Mouse (Mus musculus) liver, embryonic 13.5 days (tissue): ENCODE data around the gene Rnft2. TPM values are rescaled to one million over a fixed set of nuclear protein-coding genes. Genes with fewer than 3 reads are reported as not detected.
A peak's percentile ranks its signal among the peaks of the same experiment; 100 is the strongest.

ENCODE experiments used
- ATAC-seq: fragments of 200-750 bp; cut with Nextera tagmentation; 2 replicates; pipeline ENCODE4 v1.8.0; 2017; ENCODE audit warnings: low read depth, mild to moderate bottlenecking, moderate number of reproducible peaks, moderate library complexity
- DNase-seq: peaks from one replicate; pipeline ENCODE4 v3.0.0; 2022
- H3K27ac ChIP-seq: fragments of 300-500 bp; sonication (generic); 2 replicates; pipeline ENCODE4 v1.5.1; 2015; ENCODE audit warnings: moderate library complexity, mild to moderate bottlenecking, inconsistent platforms
- H3K27me3 ChIP-seq: fragments of 300-500 bp; sonication (generic); 2 replicates; pipeline ENCODE4 v1.6.1; 2015; ENCODE audit warnings: mild to moderate bottlenecking, inconsistent platforms
- H3K36me3 ChIP-seq: fragments of 300-500 bp; sonication (generic); 2 replicates; pipeline ENCODE4 v1.6.1; 2015; ENCODE audit warnings: mild to moderate bottlenecking, inconsistent platforms
- H3K4me1 ChIP-seq: fragments of 300-500 bp; sonication (generic); replicated peaks from 2 replicates; pipeline ENCODE4 v1.6.1; 2015; ENCODE audit warnings: inconsistent platforms
- H3K4me2 ChIP-seq: fragments of 300-500 bp; sonication (generic); 2 replicates; pipeline ENCODE4 v1.6.1; 2015; ENCODE audit warnings: inconsistent platforms, mild to moderate bottlenecking, moderate library complexity
- H3K4me3 ChIP-seq: fragments of 300-500 bp; sonication (generic); replicated peaks from 2 replicates; pipeline ENCODE4 v1.5.1; 2015; ENCODE audit warnings: mild to moderate bottlenecking, inconsistent platforms
- H3K9ac ChIP-seq: fragments of 300-500 bp; sonication (generic); 2 replicates; pipeline ENCODE4 v1.6.1; 2015; ENCODE audit warnings: mild to moderate bottlenecking, inconsistent platforms
- H3K9me3 ChIP-seq: fragments of 300-500 bp; sonication (generic); replicated peaks from 2 replicates; pipeline ENCODE4 v1.6.1; 2016; ENCODE audit warnings: inconsistent platforms
- WGBS: fragments of 180-500 bp; shearing (Covaris S2); methylation state at CpG from one replicate; pipeline ENCODE4 v1.1.7; 2015; ENCODE audit not compliant: insufficient replicate concordance; 5-methylcytosine and 5-hydroxymethylcytosine counted together
- polyA plus RNA-seq: library from polyadenylated mRNA; unstranded; fragments of >200 nt; fragmentation: Nextera tagmentation; extraction: Ambion mirVana; gene quantifications from 2 replicates; pipeline ENCODE4 v1.2.1, GENCODE M21; 2015

Gene Rnft2
- polyA plus RNA-seq, 1 experiment from 2014 or later: 0.29 TPM

DNA sequence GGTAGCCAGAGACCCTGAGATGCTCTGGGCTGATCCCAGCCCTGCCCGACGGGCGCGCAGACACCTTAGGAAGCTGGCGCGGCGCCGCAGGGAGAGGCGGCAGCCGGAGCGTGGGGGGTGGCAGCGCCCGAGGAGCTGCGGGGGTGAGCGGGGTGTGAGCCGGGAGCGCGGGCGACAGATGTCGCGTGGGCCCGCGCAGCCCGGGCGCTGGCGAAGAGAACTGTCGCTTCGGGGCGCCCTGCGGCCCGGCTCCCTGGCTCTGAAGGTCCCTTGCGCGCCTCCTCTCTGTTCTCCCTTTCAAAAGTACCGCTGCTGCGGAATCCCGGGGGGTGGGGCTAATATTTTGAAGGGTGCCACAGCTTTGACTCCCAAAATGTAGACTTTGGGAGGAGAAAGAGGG is 73.3 kb downstream of the Rnft2 start:
- ATAC-seq: no peak
- Histone ChIP-seq H3K4me1 (peaks cover 14% of the 10 kb centered on the region), H3K36me3 (no peaks in the 10 kb centered on the region), H3K9me3 (no peaks in the 10 kb centered on the region; the same call in 1 of the 2 replicates), H3K27me3 (peaks cover 92% of the 10 kb centered on the region), H3K9ac (no peak overlapping the region), H3K27ac (no peak overlapping the region), H3K4me3 (peak overlapping the region; percentile 43), H3K4me2 (peak overlapping the region; percentile 55)
- WGBS: under 1% methylated on average over 36 of the region's 36 CpGs
- no peak for DNase-seq

GRCm38 (mm10) chr5:118170888-118171529 is 73.9 kb downstream of the Rnft2 start:
- ATAC-seq (no peak), DNase-seq (no peak)
- peaks cover 95% of the 10 kb centered on the region for H3K27me3 ChIP-seq

DNA sequence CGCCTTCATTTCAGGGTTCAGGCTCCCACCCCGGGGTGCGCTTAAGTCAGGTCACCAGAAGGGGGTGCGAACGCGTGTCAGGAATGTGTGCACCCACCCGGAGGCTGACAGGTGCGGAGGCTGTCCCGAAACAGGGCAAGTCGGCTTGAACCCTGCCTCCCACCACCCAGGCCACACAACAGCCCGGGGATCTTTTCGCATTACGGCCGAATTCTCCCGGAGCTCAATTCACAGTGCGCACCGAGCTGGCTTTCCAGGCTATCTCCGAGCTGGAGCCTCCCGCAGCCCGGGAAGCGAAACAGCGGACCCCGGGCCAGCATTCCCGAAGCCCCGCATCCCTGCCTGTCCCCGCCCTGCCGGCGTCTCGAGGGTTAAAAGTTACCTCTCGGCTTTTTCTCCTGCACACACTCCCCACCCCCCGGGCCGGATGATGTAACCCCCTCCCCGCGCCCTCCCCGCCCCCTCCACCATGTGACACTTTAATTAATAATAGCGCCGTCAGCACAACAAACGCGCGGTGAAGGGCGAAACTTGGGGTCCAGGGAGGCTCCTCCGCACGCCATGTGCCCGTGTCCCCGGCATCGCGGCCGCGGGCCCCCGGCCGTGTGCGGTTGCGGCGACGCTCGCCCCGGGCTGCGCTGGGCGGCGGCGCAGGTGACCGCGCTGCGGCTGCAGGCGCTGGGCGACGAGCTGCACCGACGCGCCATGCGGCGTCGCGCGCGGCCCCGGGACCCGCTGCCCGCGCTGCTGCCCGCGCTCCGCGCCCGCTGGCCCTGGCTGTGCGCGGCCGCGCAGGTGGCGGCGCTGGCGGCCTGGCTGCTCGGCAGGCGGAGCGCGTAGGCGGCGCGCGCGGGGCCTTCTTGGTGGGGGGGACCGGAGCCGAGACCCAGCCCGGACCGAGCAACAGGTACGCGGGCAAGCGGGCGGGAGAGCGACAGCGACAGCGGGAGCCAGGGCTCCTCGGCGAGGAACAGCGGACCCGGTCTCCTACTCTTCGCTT is 75.4 kb downstream of the Rnft2 start:
- under 1% methylated on average over 117 of the region's 117 CpGs for WGBS
- ATAC-seq: no peak

More at GRCm38 (mm10) chr5:118170888-118171529, 73.9 kb downstream of the Rnft2 start:
- no peak overlapping the region for H3K27ac ChIP-seq
- peaks cover 14% of the 10 kb centered on the region for H3K4me1 ChIP-seq
- peak overlapping the region; percentile 43; the same call in 1 of the 2 replicates for H3K4me3 ChIP-seq
- H3K9me3 ChIP-seq: no peaks in the 10 kb centered on the region; the same call in 1 of the 2 replicates
- 2% methylated on average over 25 of the region's 25 CpGs for WGBS
- H3K36me3 ChIP-seq: no peaks in the 10 kb centered on the region
- H3K4me2 ChIP-seq: no peak overlapping the region
- H3K9ac ChIP-seq: no peak overlapping the region

GRCm38 (mm10) chr5:118167561-118167995 is 77.3 kb downstream of the Rnft2 start:
- DNase-seq (no peak), ATAC-seq (no peak)
- Histone ChIP-seq H3K4me3 (no peak overlapping the region), H3K27me3 (peaks cover 97% of the 10 kb centered on the region), H3K4me2 (no peak overlapping the region), H3K36me3 (no peaks in the 10 kb centered on the region), H3K4me1 (peaks cover 10% of the 10 kb centered on the region), H3K9me3 (no peaks in the 10 kb centered on the region), H3K27ac (no peak overlapping the region), H3K9ac (no peak overlapping the region)
- WGBS: 62% methylated on average over 8 of the region's 8 CpGs

More for the DNA sequence above, 75.4 kb downstream of the Rnft2 start:
- Histone ChIP-seq H3K9ac (no peak overlapping the region), H3K4me2 (peak overlapping the region; percentile 64), H3K4me1 (peaks cover 11% of the 10 kb centered on the region), H3K36me3 (no peaks in the 10 kb centered on the region), H3K27ac (no peak overlapping the region), H3K9me3 (no peaks in the 10 kb centered on the region), H3K4me3 (peak overlapping the region; percentile 41), H3K27me3 (peaks cover 97% of the 10 kb centered on the region)
- DNase-seq: no peak

DNA sequence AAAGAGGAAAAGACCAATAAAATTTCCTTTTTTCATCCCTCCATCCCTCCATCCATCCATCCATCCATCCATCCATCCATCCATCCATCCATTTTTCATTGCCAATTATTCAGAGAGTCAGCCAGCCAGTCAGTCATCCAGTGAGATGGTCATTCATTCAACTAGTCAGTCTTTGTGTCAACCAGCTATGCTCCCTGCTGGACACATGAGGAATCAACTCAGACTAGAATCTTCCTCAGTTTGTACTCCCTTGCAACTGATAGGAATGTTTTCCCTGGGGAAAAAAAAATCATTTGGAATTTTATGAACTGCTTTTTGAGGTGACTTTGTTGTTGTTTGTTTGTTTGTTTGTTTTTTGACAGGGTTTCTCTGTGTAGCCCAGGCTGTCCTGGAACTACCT is 79.5 kb downstream of the Rnft2 start:
- no peak overlapping the region for H3K27ac ChIP-seq
- ATAC-seq: no peak
- H3K36me3 ChIP-seq: no peaks in the 10 kb centered on the region
- no peaks in the 10 kb centered on the region for H3K4me1 ChIP-seq
- no peak overlapping the region for H3K4me3 ChIP-seq
- DNase-seq: no peak
- no peaks in the 10 kb centered on the region for H3K9me3 ChIP-seq
- H3K4me2 ChIP-seq: no peak overlapping the region
- peaks cover 95% of the 10 kb centered on the region for H3K27me3 ChIP-seq
- no peak overlapping the region for H3K9ac ChIP-seq

DNA sequence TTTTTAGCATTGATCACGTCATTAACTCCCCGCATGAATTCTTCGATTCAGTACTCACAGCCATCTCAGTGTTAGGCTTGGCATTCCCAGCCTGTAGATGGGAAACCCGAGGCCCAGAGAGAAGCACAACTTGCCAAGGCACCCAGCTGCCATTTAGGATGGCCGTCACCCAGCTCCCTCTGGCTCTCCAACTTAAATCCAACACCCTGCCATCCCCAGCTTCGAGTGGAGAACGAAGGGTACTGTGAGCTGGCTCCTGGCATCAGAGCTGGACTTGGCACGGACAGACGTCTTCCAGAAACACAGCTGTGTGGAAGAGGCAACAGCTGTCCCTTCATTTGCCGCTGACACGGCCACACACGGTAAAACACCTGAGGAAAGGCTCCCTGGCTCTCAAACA is 80.3 kb downstream of the Rnft2 start, which contains the start of gene Hrk:
Gene Hrk, plus strand, starts transcription at position 68 of the 400 bp plus-strand sequence.
- Histone ChIP-seq H3K27me3 (peaks cover 90% of the 10 kb centered on the region), H3K9ac (no peak within 1 kb of the TSS), H3K4me3 (no peak within 1 kb of the TSS), H3K4me1 (no peaks in the 10 kb centered on the region), H3K9me3 (no peaks in the 10 kb centered on the region), H3K27ac (no peak within 1 kb of the TSS), H3K36me3 (no peaks in the 10 kb centered on the region), H3K4me2 (no peak within 1 kb of the TSS)
- WGBS: 55% methylated on average over 12 of the region's 12 CpGs
- DNase-seq (no peak), ATAC-seq (no peak)

DNA sequence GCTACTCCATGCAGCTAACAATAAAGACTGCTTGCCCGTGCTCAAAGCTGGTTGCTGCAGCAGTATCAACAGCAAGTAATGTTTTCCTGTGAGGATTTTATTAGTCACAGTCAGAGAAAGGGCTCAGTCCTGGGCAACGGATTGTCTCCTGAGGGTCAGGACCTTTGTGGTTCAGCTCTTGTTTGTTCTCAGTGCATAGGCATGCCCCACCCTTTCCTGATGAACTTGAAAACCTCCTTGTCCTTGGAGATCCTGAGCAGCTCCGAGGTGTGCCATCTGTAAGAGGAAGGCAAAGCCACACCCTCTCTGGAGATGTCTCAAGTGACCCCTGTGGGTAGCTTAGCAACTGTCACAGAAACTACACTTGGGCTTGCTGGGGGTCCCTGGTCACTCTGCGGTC is 84.2 kb downstream of the Rnft2 start:
- H3K4me2 ChIP-seq: no peak overlapping the region
- H3K9me3 ChIP-seq: no peaks in the 10 kb centered on the region
- DNase-seq (no peak), ATAC-seq (no peak)
- WGBS: 23% methylated on average over 4 of the region's 4 CpGs
- H3K27ac ChIP-seq: no peak overlapping the region
- no peak overlapping the region for H3K9ac ChIP-seq
- H3K27me3 ChIP-seq: peaks cover 54% of the 10 kb centered on the region
- peaks cover 19% of the 10 kb centered on the region for H3K4me1 ChIP-seq
- H3K36me3 ChIP-seq: no peaks in the 10 kb centered on the region
- no peak overlapping the region for H3K4me3 ChIP-seq

DNA sequence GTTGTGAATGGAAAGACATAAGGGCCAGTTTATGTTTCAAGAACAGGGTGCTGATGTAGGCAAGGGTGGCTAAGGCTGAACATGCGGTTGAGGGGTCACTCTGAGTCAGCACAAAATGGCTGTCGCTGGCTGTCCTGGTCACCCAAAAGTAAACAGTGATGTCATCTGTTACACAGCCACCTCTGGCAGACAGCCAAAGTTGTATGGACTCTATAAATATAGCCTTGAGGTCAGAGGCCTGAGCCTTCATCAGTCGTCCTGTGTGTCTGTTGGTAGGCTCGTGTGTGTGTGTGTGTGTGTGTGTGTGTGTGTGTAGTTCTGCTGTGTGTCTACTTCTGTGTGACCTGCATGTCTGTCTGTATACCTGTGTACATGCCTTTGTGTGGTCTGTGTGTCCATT is 87.9 kb downstream of the Rnft2 start:
- Histone ChIP-seq H3K9ac (no peak overlapping the region), H3K4me1 (peaks cover 39% of the 10 kb centered on the region), H3K36me3 (peaks cover 7% of the 10 kb centered on the region; the same call in 1 of the 2 replicates), H3K27me3 (peaks cover 17% of the 10 kb centered on the region), H3K4me2 (no peak overlapping the region), H3K27ac (no peak overlapping the region), H3K4me3 (no peak overlapping the region), H3K9me3 (no peaks in the 10 kb centered on the region)
- DNase-seq (no peak), ATAC-seq (peak; percentile 49)
- WGBS: 38% methylated on average over 4 of the region's 4 CpGs

GRCm38 (mm10) chr5:118155565-118155947 is 89.4 kb downstream of the Rnft2 start:
- DNase-seq: no peak
- Histone ChIP-seq H3K27ac (no peak overlapping the region), H3K9ac (peak overlapping the region; percentile 91), H3K4me1 (peaks cover 39% of the 10 kb centered on the region), H3K4me3 (peak overlapping the region; percentile 94), H3K9me3 (no peaks in the 10 kb centered on the region), H3K27me3 (peaks cover 4% of the 10 kb centered on the region), H3K4me2 (peak overlapping the region; percentile 82), H3K36me3 (peaks cover 15% of the 10 kb centered on the region)
- 22% methylated on average over 9 of the region's 9 CpGs for WGBS
- no peak for ATAC-seq

DNA sequence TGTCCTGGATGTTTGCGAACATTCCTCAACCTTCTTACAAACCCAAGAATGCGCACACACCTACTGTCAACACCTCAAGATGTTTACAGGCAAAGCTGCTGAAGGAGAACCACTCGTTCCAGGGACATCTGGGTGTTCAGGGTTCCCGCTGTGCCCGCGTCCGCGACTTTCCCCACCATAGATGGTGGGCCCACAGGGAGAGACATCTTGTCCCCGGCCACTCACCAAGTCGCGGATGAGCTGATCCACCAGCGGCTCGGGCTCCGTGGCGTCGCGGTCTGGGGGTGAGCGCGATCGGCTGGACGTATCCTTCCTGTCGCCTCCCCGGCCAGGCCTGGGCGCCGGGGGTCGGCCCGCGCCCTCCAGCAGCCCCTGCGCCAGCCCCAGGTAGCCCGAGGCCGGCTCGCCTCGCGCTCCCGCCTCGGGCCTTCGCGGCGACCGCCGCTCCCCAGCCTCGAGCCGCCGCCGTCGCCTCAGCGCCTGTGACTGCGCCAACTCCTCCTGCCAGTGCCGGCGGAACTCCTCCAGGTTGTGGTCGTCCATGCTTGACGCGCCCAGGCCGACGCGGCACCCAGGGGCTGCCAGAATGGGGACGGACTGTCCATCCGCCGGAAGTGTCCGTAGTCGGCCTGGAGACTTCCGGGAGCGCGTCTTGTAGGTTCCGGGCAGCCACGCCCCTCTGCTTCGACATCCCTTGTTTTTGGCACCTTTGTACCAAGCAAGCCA is 89.9 kb downstream of the Rnft2 start, which contains the start of gene Fbxw8:
Gene Fbxw8, minus strand, starts transcription at position 626 of the 726 bp plus-strand sequence.
- H3K4me3 ChIP-seq: peak within 1 kb of the TSS; percentile 94
- under 1% methylated on average over 65 of the region's 67 CpGs for WGBS
- no peaks in the 10 kb centered on the region for H3K9me3 ChIP-seq
- H3K4me2 ChIP-seq: peak within 1 kb of the TSS; percentile 82
- H3K27me3 ChIP-seq: peaks cover 3% of the 10 kb centered on the region; the same call in 1 of the 2 replicates
- DNase-seq (peak; percentile 72), ATAC-seq (peak; percentile 82)
- H3K4me1 ChIP-seq: peaks cover 39% of the 10 kb centered on the region
- H3K36me3 ChIP-seq: peaks cover 15% of the 10 kb centered on the region
- H3K27ac ChIP-seq: peak within 1 kb of the TSS; percentile 43; the same call in 1 of the 2 replicates
- peak within 1 kb of the TSS; percentile 91 for H3K9ac ChIP-seq

DNA sequence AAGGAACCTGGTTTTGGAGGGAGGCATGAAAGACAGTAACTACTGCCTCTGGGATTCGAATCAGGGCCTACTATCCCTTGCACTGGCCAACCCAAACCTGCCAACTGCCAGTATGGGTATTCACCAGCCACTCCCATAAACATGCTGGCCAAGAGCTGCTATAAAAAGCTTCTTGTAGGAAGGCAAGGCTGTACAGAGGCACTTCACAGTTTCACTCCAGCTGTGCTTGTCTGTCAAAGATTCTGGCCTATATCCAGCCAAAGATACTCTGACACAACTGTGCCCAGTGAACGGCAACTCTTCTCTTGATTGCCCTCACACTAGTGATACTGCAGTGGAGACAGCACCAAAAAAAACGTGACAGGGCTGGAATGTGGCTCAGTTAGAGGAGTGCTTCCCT is 95.2 kb downstream of the Rnft2 start:
- ATAC-seq (no peak), DNase-seq (no peak)
- no peaks in the 10 kb centered on the region for H3K27me3 ChIP-seq
- no peak overlapping the region for H3K9ac ChIP-seq
- no peak overlapping the region for H3K27ac ChIP-seq
- peaks cover 24% of the 10 kb centered on the region for H3K4me1 ChIP-seq
- H3K9me3 ChIP-seq: no peaks in the 10 kb centered on the region
- WGBS: 59% methylated on average over 3 of the region's 3 CpGs
- no peak overlapping the region for H3K4me3 ChIP-seq
- peaks cover 20% of the 10 kb centered on the region for H3K36me3 ChIP-seq
- H3K4me2 ChIP-seq: no peak overlapping the region
